Mouse (Mus musculus) gonadal fat pad, adult 2 months (tissue): ENCODE results near the gene Slc35d2. TPM values are rescaled to one million over a fixed set of nuclear protein-coding genes. Genes with fewer than 3 reads are reported as not detected.
"Not testable (repeated sequence)": the region's sequence is repeated elsewhere in the genome, so short reads cannot be mapped to it uniquely, and the experiment has no call there.

Experiments
- DNase-seq: peaks from one replicate; pipeline ENCODE4 v3.0.0-alpha.2; 2012; ENCODE audit warnings: low read depth
- polyA plus RNA-seq: library from polyadenylated mRNA; depleted of rRNA; stranded (reverse); fragments of >200 nt; gene quantifications from 2 replicates; pipeline ENCODE4 v1.2.3, GENCODE M21; 2012; rRNA removed

Slc35d2 gene
- polyA plus RNA-seq, 1 experiment = 5.2 TPM

DNA sequence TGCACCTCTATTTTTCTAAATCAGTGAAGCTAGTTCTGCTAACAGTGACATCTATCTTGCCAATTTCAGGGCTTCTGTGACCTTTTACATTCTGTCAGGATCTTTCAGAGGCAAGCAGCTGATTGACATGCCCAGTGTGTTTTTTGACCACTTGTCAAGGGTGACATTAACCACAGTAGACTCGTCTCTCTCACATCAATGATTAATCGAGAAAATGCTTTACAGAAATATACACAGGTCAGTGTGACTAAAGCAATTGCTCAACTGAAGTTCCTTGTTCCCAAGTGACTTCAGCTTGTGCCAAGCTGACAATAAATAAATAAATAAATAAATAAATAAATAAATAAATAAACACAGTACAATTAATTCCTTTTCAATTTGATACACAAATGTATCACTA, 76.9 kb downstream of the Slc35d2 start:
- not testable (repeated sequence) for DNase-seq

GRCm38 (mm10) chr13:64050895-64051294, 78.3 kb downstream of the Slc35d2 start:
- no peak for DNase-seq

GRCm38 (mm10) chr13:64049535-64049934, 79.6 kb downstream of the Slc35d2 start:
- no peak for DNase-seq

DNA sequence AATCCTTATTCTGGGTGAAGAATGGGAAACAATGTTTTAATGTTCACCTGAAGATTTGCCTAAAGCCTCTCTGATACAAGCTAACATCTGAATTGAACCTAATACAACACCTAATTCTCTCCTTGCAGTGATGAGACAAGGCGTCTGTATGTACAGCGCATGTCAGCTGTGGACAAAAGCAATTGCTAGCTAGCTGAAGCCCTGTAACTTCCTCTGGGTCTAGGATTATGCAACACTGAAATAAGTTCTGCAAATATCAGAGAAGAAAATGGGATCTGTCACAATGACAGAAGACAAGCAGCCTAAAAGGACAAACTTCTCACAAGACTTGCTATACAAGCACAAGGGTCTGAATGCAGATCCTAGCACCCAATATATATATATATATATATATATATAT, 80.7 kb downstream of the Slc35d2 start:
- no peak for DNase-seq

Other genes with a start within 250 kb of the Slc35d2 start
- 0.09 and 0.38 TPM in 2 replicates for gene Hsd17b3, start 40.1 kb downstream of the Slc35d2 start, polyA plus RNA-seq
- gene Zfp367, start 23.8 kb upstream of the Slc35d2 start, polyA plus RNA-seq = 10.5 and 12.4 TPM in 2 replicates
- 16.4 and 19.8 TPM in 2 replicates for gene Habp4, start 32.5 kb upstream of the Slc35d2 start, polyA plus RNA-seq
- 4.3 and 5.7 TPM in 2 replicates for gene Cdc14b, start 145.9 kb upstream of the Slc35d2 start, polyA plus RNA-seq
- gene Aaed1, start 183.3 kb upstream of the Slc35d2 start, polyA plus RNA-seq = 13.1 and 13.5 TPM in 2 replicates
- gene Ctsl, start 241.5 kb upstream of the Slc35d2 start, polyA plus RNA-seq = 303 and 374 TPM in 2 replicates